Mouse (Mus musculus): ENCODE results near the gene Olfr869. TPM values are rescaled to one million over a fixed set of nuclear protein-coding genes. Genes with fewer than 3 reads are reported as not detected.

Olfr869 gene
- not detected in 2 replicates for polyA plus RNA-seq (2012; rRNA removed)

GRCm38 (mm10) chr9:20128709-20129108, at the start of gene Olfr869:
Gene Olfr869 (plus strand): TSS chr9:20129009.
- H3K4me3 ChIP-seq (ENCODE audit: insufficient read depth, low read depth, low read length): no peak within 1 kb of the TSS
- H3K27me3 ChIP-seq (replicated peaks; ENCODE audit: control insufficient read depth, insufficient read depth, low read length): no peaks in the 10 kb centered on the region
- TF ChIP-seq CTCF (conservative IDR thresholded peaks at IDR 0.05; ENCODE audit: insufficient read depth, insufficient read length, low read depth, low read length) (no peak), POLR2A (IDR thresholded peaks at IDR 0.05; ENCODE audit: low read depth, low read length) (no peak)
- no peak for DNase-seq
- H3K27ac ChIP-seq (ENCODE audit: insufficient read depth, low read depth, low read length): no peak within 1 kb of the TSS
- no peaks in the 10 kb centered on the region for H3K36me3 ChIP-seq (ENCODE audit: control insufficient read depth, insufficient read depth, low read length)
- WGBS: 78% methylated on average over 2 of the region's 2 CpGs
- H3K4me1 ChIP-seq (ENCODE audit: control insufficient read depth, insufficient read depth, low read length): no peaks in the 10 kb centered on the region

- DNase-seq: no peak
- Histone ChIP-seq H3K27ac (ENCODE audit: insufficient read depth, low read depth, low read length) (no peak within 1 kb of the TSS), H3K4me3 (ENCODE audit: insufficient read depth, low read depth, low read length) (no peak within 1 kb of the TSS), H3K27me3 (replicated peaks; ENCODE audit: control insufficient read depth, insufficient read depth, low read length) (no peaks in the 10 kb centered on the region), H3K4me1 (ENCODE audit: control insufficient read depth, insufficient read depth, low read length) (no peaks in the 10 kb centered on the region), H3K36me3 (ENCODE audit: control insufficient read depth, insufficient read depth, low read length) (no peaks in the 10 kb centered on the region)
- 34% methylated on average over 2 of the region's 2 CpGs for WGBS
- no peak for TF ChIP-seq POLR2A (IDR thresholded peaks at IDR 0.05; ENCODE audit: low read depth, low read length)
- TF ChIP-seq CTCF (conservative IDR thresholded peaks at IDR 0.05; ENCODE audit: insufficient read depth, insufficient read length, low read depth, low read length): no peak
These were observed 30.5 kb upstream of the Olfr869 start, which contains the start of gene Olfr868 for GRCm38 (mm10) chr9:20098326-20098725. Gene Olfr868 (plus strand): TSS chr9:20098626.

- WGBS: 64% methylated on average over 3 of the region's 3 CpGs
- Histone ChIP-seq H3K36me3 (ENCODE audit: control insufficient read depth, insufficient read depth, low read length) (no peaks in the 10 kb centered on the region), H3K4me1 (ENCODE audit: control insufficient read depth, insufficient read depth, low read length) (peaks cover 3% of the 10 kb centered on the region; the same call in 1 of the 2 replicates), H3K27ac (ENCODE audit: insufficient read depth, low read depth, low read length) (no peak overlapping the region), H3K4me3 (ENCODE audit: insufficient read depth, low read depth, low read length) (no peak overlapping the region), H3K27me3 (replicated peaks; ENCODE audit: control insufficient read depth, insufficient read depth, low read length) (no peaks in the 10 kb centered on the region)
- DNase-seq: peak; percentile 69
- no peak for TF ChIP-seq CTCF (conservative IDR thresholded peaks at IDR 0.05; ENCODE audit: insufficient read depth, insufficient read length, low read depth, low read length)
- no peak for TF ChIP-seq POLR2A (IDR thresholded peaks at IDR 0.05; ENCODE audit: low read depth, low read length)
These were observed 20.9 kb downstream of the Olfr869 start for GRCm38 (mm10) chr9:20149706-20150105.

- Histone ChIP-seq H3K27ac (ENCODE audit: insufficient read depth, low read depth, low read length) (no peak within 1 kb of the TSS), H3K36me3 (ENCODE audit: control insufficient read depth, insufficient read depth, low read length) (no peaks in the 10 kb centered on the region), H3K4me1 (ENCODE audit: control insufficient read depth, insufficient read depth, low read length) (no peaks in the 10 kb centered on the region), H3K27me3 (replicated peaks; ENCODE audit: control insufficient read depth, insufficient read depth, low read length) (no peaks in the 10 kb centered on the region), H3K4me3 (ENCODE audit: insufficient read depth, low read depth, low read length) (no peak within 1 kb of the TSS)
- WGBS: 78% methylated on average over 2 of the region's 2 CpGs
- DNase-seq: no peak
- TF ChIP-seq POLR2A (IDR thresholded peaks at IDR 0.05; ENCODE audit: low read depth, low read length) (no peak), CTCF (conservative IDR thresholded peaks at IDR 0.05; ENCODE audit: insufficient read depth, insufficient read length, low read depth, low read length) (no peak)
These were observed 45.1 kb downstream of the Olfr869 start, which contains the start of gene Olfr870 for GRCm38 (mm10) chr9:20173957-20174356. Gene Olfr870 (minus strand): TSS chr9:20174057.

GRCm38 (mm10) chr9:20179463-20179862, 50.7 kb downstream of the Olfr869 start:
- 61% methylated on average over 5 of the region's 5 CpGs for WGBS
- DNase-seq: no peak
- H3K27ac ChIP-seq (ENCODE audit: insufficient read depth, low read depth, low read length): no peak overlapping the region
- no peak overlapping the region for H3K4me3 ChIP-seq (ENCODE audit: insufficient read depth, low read depth, low read length)
- TF ChIP-seq POLR2A (IDR thresholded peaks at IDR 0.05; ENCODE audit: low read depth, low read length): no peak
- H3K4me1 ChIP-seq (ENCODE audit: control insufficient read depth, insufficient read depth, low read length): no peaks in the 10 kb centered on the region
- no peaks in the 10 kb centered on the region for H3K36me3 ChIP-seq (ENCODE audit: control insufficient read depth, insufficient read depth, low read length)
- H3K27me3 ChIP-seq (replicated peaks; ENCODE audit: control insufficient read depth, insufficient read depth, low read length): no peaks in the 10 kb centered on the region

Other genes with a start within 250 kb of the Olfr869 start
- gene Olfr862, start 241.0 kb upstream of the Olfr869 start, polyA plus RNA-seq (2012; rRNA removed): not detected in 2 replicates
- not detected in 2 replicates for gene Olfr77, start 212.1 kb upstream of the Olfr869 start, polyA plus RNA-seq (2012; rRNA removed)
- gene Olfr866, start 101.0 kb upstream of the Olfr869 start, polyA plus RNA-seq (2012; rRNA removed): not detected in 2 replicates
- gene Olfr867, start 71.4 kb upstream of the Olfr869 start, polyA plus RNA-seq (2012; rRNA removed): not detected in 2 replicates
- not detected in 2 replicates for gene Olfr868, start 30.4 kb upstream of the Olfr869 start, polyA plus RNA-seq (2012; rRNA removed)
- gene Olfr870, start 45.0 kb downstream of the Olfr869 start, polyA plus RNA-seq (2012; rRNA removed): not detected in 2 replicates
- not detected in 2 replicates for gene Olfr871, start 83.2 kb downstream of the Olfr869 start, polyA plus RNA-seq (2012; rRNA removed)
- not detected in 2 replicates for gene Olfr872, start 108.1 kb downstream of the Olfr869 start, polyA plus RNA-seq (2012; rRNA removed)
- gene Olfr39, start 153.3 kb downstream of the Olfr869 start, polyA plus RNA-seq (2012; rRNA removed): not detected in 2 replicates
- not detected in 2 replicates for gene Olfr873, start 169.5 kb downstream of the Olfr869 start, polyA plus RNA-seq (2012; rRNA removed)
- 0.06 TPM in 1 of 2 replicates, not detected in the other for gene Olfr18, start 207.1 kb downstream of the Olfr869 start, polyA plus RNA-seq (2012; rRNA removed)

Data from kidney, adult 2 months (tissue).